Mouse (Mus musculus): Measurements from ENCODE around the gene Chp2.

- no peak for TF ChIP-seq CEBPB (IDR thresholded peaks at IDR 0.05; ENCODE audit: insufficient read depth, poor library complexity, severe bottlenecking)
- no peak for TF ChIP-seq POLR2AphosphoS2 (IDR thresholded peaks at IDR 0.05; ENCODE audit: insufficient read length, low read depth)
- TF ChIP-seq TCF3 (IDR thresholded peaks at IDR 0.05; ENCODE audit: insufficient read length, low read depth), result no peak
- TF ChIP-seq POLR2A (IDR thresholded peaks at IDR 0.05; ENCODE audit: insufficient read length, low read depth), result no peak
- TF ChIP-seq E2F4 (IDR thresholded peaks at IDR 0.05; ENCODE audit: insufficient read depth), result no peak
- no peak for TF ChIP-seq TCF12 (IDR thresholded peaks at IDR 0.05; ENCODE audit: insufficient read depth, poor library complexity, severe bottlenecking)
- TF ChIP-seq USF1 (IDR thresholded peaks at IDR 0.05; ENCODE audit: low read depth), result no peak
- TF ChIP-seq MAX (IDR thresholded peaks at IDR 0.05; ENCODE audit: low read depth), result no peak
These were observed 25.3 kb downstream of the Chp2 start for GRCm38 (mm10) chr7:122244584-122244983.
